Mouse (Mus musculus) small intestine, adult 2 months (tissue): ENCODE data around the gene RPS10-NUDT3.

ENCODE experiments used
- CTCF ChIP-seq: fragments of 200-500 bp; IDR thresholded peaks from 2 replicates; pipeline ENCODE4 v1.5.1; 2012; ENCODE audit warnings: low read depth, mild to moderate bottlenecking, control low read depth, inconsistent platforms, low read length, moderate library complexity, mixed read lengths; ENCODE audit not compliant: insufficient replicate concordance, insufficient read length; ENCODE audit errors: extremely low read depth
- POLR2A ChIP-seq: fragments of 200-500 bp; IDR thresholded peaks from 2 replicates; pipeline ENCODE4 v1.6.1; 2012; ENCODE audit warnings: low read depth, mild to moderate bottlenecking, control low read depth, inconsistent platforms, low read length, moderate library complexity

DNA sequence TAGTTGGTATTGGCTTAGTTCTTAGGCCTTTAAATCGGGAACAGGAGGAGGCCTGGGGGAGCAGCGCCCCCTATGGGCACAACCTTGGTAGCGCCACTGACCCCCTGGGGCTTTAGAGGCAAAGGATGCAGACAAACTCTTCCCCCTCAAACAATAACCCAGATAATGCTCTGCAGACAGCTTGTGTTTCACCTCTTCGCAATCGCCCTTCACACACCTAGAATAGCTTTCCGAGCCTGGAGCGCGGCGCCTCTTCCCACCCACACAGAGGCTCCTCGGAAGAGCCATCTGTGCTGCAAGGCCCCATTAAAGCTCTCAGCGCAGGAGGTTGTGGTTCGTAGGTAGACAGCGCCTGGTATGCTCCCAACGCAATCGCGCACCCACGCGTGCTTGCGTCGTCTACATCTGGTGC, 3.9 kb upstream of the RPS10-NUDT3 start:
- TF ChIP-seq POLR2A: no peak
- peak; percentile 68; the same call in 1 of the 2 replicates for TF ChIP-seq CTCF
